Mouse (Mus musculus): Measurements from ENCODE around the gene Mapk11. TPM values are rescaled to one million over a fixed set of nuclear protein-coding genes. Genes with fewer than 3 reads are reported as not detected.

Gene Mapk11
- polyA plus RNA-seq, 1 experiment: not detected

DNA sequence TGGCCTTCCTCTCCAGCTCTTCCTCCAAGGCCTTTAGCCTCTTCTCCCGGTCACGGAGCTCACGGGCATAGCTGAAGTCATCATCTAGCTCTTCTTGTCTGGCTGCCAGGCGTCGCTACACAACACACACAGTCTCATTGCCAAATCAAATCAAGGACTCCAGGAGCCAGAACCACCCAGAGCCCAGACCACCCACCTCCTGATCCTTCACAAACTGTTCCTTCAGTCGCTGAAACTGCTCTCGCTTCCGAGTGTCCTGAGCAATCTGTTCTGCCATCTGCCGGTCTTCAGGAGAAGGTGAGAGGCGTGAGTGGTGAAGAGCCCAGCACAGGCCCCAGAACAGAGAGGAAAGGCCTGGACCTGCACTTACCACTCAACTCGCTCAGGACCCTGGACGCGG is 43.4 kb downstream of the Mapk11 start:
- TF ChIP-seq GATA1 (IDR thresholded peaks at IDR 0.05; ENCODE audit: low read length): no peak

- no peak for TF ChIP-seq GATA1 (IDR thresholded peaks at IDR 0.05; ENCODE audit: low read length)
These were observed 45.0 kb downstream of the Mapk11 start for GRCm38 (mm10) chr15:89104425-89104824.

DNA sequence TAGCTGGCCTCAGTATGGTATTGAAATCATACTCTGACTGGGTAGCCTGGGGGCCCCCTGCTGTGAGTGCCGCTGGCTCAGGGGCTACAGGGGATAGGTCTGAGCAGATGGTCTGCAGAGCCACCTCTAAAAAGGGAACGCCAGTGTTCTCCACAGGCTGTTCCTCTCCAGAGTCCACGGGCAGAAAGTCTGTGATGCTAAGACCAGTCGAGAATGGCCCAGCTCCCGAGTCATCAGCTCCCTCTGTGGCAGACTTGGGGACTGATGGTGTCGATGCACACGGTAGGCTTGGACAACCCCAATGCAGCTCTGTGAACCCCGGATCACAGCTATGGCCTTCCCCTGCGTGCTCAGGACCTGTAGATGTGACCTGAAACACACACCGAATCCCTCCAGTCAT is 45.5 kb downstream of the Mapk11 start:
- TF ChIP-seq GATA1 (IDR thresholded peaks at IDR 0.05; ENCODE audit: low read length): no peak

GRCm38 (mm10) chr15:89102646-89103045 is 46.8 kb downstream of the Mapk11 start:
- no peak for TF ChIP-seq GATA1 (IDR thresholded peaks at IDR 0.05; ENCODE audit: low read length)

DNA sequence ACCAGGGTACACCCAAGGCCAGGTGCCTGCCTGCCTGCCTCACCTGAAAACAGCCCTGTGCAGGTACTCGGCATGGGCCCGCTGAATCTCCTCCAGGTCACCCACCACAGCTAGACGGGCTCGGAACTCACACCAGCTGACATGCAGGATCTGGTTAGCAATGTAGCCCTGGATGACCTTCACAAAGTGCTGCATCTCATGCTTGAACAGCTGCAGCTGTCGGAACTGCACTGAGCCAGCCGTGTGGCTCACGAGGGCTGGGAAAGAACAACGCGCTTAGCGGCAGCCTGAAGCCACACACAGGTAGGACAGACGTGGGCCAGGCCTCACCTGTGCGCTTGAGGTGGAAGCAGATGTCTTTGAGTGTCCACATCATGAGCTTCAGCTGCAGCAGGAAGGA is 48.6 kb downstream of the Mapk11 start:
- TF ChIP-seq GATA1 (IDR thresholded peaks at IDR 0.05; ENCODE audit: low read length): no peak

- TF ChIP-seq GATA1 (IDR thresholded peaks at IDR 0.05; ENCODE audit: low read length): no peak
These were observed 50.8 kb downstream of the Mapk11 start for GRCm38 (mm10) chr15:89098616-89099015.

DNA sequence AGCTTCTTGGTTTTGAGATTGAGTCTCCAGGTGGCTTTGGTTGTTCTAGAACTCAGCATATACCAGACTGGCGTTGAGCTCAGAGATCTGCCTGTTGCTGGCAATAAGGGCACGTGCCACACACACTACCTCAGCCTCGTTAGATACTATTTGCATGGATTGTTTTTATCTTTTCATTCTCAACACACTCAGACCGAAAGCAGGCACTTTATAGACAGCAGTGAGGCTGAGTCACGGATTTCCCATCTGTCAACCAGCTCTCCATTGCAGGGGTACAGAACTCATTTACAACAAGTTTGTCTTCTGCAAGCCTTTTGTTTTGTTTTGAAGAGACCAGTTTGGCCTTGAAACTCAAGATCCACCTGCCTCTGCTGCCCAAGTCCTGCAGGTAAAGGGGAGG is 52.0 kb downstream of the Mapk11 start:
- TF ChIP-seq GATA1 (IDR thresholded peaks at IDR 0.05; ENCODE audit: low read length): no peak

Other genes starting within 250 kb of the Mapk11 start
- gene Ttll8, start 195.2 kb downstream of the Mapk11 start, polyA plus RNA-seq (2012): not detected in 2 replicates
- gene Mlc1, start 170.6 kb downstream of the Mapk11 start, polyA plus RNA-seq (2012): not detected in 2 replicates
- gene Mov10l1, start 166.7 kb downstream of the Mapk11 start, polyA plus RNA-seq (2012): not detected in 2 replicates
- not detected in 2 replicates for gene Panx2, start 89.9 kb downstream of the Mapk11 start, polyA plus RNA-seq (2012)
- 62.9 and 74.4 TPM in 2 replicates for gene Trabd, start 74.5 kb downstream of the Mapk11 start, polyA plus RNA-seq (2012)
- 15.8 and 19.7 TPM in 2 replicates for gene Selenoo, start 60.5 kb downstream of the Mapk11 start, polyA plus RNA-seq (2012)
- gene Tubgcp6, start 26.5 kb downstream of the Mapk11 start, polyA plus RNA-seq (2012): 37.9 and 40.3 TPM in 2 replicates
- gene Hdac10, start 20.9 kb downstream of the Mapk11 start, polyA plus RNA-seq (2012): 8.5 and 18.1 TPM in 2 replicates
- gene Mapk12, start 8.9 kb downstream of the Mapk11 start, polyA plus RNA-seq (2012): not detected in 2 replicates
- 0.01 TPM in 1 of 2 replicates, not detected in the other for gene Plxnb2, start 31.2 kb upstream of the Mapk11 start, polyA plus RNA-seq (2012)
- 5.3 and 7.2 TPM in 2 replicates for gene Dennd6b, start 46.9 kb upstream of the Mapk11 start, polyA plus RNA-seq (2012)
- gene Ppp6r2, start 61.9 kb upstream of the Mapk11 start, polyA plus RNA-seq (2012): 200 and 336 TPM in 2 replicates
- gene Sbf1, start 165.7 kb upstream of the Mapk11 start, polyA plus RNA-seq (2012): 140 and 169 TPM in 2 replicates
- gene Adm2, start 173.1 kb upstream of the Mapk11 start, polyA plus RNA-seq (2012): not detected in 2 replicates
- not detected in 2 replicates for gene Miox, start 184.8 kb upstream of the Mapk11 start, polyA plus RNA-seq (2012)
- gene Lmf2, start 206.0 kb upstream of the Mapk11 start, polyA plus RNA-seq (2012): 112 and 120 TPM in 2 replicates
- gene Ncaph2, start 206.1 kb upstream of the Mapk11 start, polyA plus RNA-seq (2012): 87.9 and 95.5 TPM in 2 replicates
- gene Sco2, start 224.2 kb upstream of the Mapk11 start, polyA plus RNA-seq (2012): 83.8 and 92.0 TPM in 2 replicates
- gene Tymp, start 227.4 kb upstream of the Mapk11 start, polyA plus RNA-seq (2012): 0.69 and 1.4 TPM in 2 replicates
- not detected in 2 replicates for gene Odf3b, start 229.7 kb upstream of the Mapk11 start, polyA plus RNA-seq (2012)
- gene Klhdc7b, start 235.3 kb upstream of the Mapk11 start, polyA plus RNA-seq (2012): not detected in 2 replicates

Measured in G1E-ER4 (cell line).